Mouse (Mus musculus) neural tube, embryonic 14.5 days (tissue): Measurements from ENCODE around the gene Fhl3. TPM values are rescaled to one million over a fixed set of nuclear protein-coding genes. Genes with fewer than 3 reads are reported as not detected.

Experiments
- ATAC-seq: fragments of 200-750 bp; cut with Nextera tagmentation; 2 replicates; pipeline ENCODE4 v1.8.0; 2017; ENCODE audit warnings: low read depth, mild to moderate bottlenecking, moderate TSS enrichment, moderate library complexity
- H3K27ac ChIP-seq: fragments of 300-500 bp; sonication (generic); 2 replicates; pipeline ENCODE4 v1.5.1; 2014; ENCODE audit warnings: low read depth, mild to moderate bottlenecking, control low read depth, low read length, moderate library complexity, mixed read lengths
- H3K27me3 ChIP-seq: fragments of 300-500 bp; sonication (generic); 2 replicates; pipeline ENCODE4 v1.6.1; 2014; ENCODE audit warnings: low read length; ENCODE audit not compliant: control insufficient read depth, insufficient read depth
- H3K36me3 ChIP-seq: fragments of 300-500 bp; sonication (generic); 2 replicates; pipeline ENCODE4 v1.6.1; 2014; ENCODE audit warnings: low read length, mixed read lengths; ENCODE audit not compliant: control insufficient read depth, insufficient read depth
- H3K4me1 ChIP-seq: fragments of 300-500 bp; sonication (generic); 2 replicates; pipeline ENCODE4 v1.6.1; 2014; ENCODE audit warnings: low read length; ENCODE audit not compliant: control insufficient read depth, insufficient read depth
- H3K4me2 ChIP-seq: fragments of 300-500 bp; sonication (generic); 2 replicates; pipeline ENCODE4 v1.6.1; 2014; ENCODE audit warnings: mild to moderate bottlenecking, low read depth, low read length, control low read depth
- H3K4me3 ChIP-seq: fragments of 300-500 bp; sonication (generic); 2 replicates; pipeline ENCODE4 v1.5.1; 2014; ENCODE audit warnings: low read depth, low read length, control low read depth, mixed read lengths
- H3K9ac ChIP-seq: fragments of 300-500 bp; sonication (generic); replicated peaks from 2 replicates; pipeline ENCODE4 v1.6.1; 2014; ENCODE audit warnings: low read depth, mild to moderate bottlenecking, control low read depth, low read length, mixed read lengths
- H3K9me3 ChIP-seq: fragments of 300-500 bp; sonication (generic); 2 replicates; pipeline ENCODE4 v1.6.1; 2016; ENCODE audit warnings: low read length; ENCODE audit not compliant: control insufficient read depth
- WGBS: fragments of 180-500 bp; shearing (Covaris S2); extraction: QIAGEN DNeasy Blood & Tissue Kit; methylation state at CpG from one replicate; pipeline ENCODE4 v1.1.7; 2014; 5-methylcytosine and 5-hydroxymethylcytosine counted together
- polyA plus RNA-seq: library from polyadenylated mRNA; unstranded; fragments of >200 nt; fragmentation: Nextera tagmentation; extraction: Ambion mirVana; gene quantifications from 2 replicates; pipeline ENCODE4 v1.2.1, GENCODE M21; 2014

Fhl3 gene
- polyA plus RNA-seq, 1 experiment from 2014 or later: 0.60 TPM

DNA sequence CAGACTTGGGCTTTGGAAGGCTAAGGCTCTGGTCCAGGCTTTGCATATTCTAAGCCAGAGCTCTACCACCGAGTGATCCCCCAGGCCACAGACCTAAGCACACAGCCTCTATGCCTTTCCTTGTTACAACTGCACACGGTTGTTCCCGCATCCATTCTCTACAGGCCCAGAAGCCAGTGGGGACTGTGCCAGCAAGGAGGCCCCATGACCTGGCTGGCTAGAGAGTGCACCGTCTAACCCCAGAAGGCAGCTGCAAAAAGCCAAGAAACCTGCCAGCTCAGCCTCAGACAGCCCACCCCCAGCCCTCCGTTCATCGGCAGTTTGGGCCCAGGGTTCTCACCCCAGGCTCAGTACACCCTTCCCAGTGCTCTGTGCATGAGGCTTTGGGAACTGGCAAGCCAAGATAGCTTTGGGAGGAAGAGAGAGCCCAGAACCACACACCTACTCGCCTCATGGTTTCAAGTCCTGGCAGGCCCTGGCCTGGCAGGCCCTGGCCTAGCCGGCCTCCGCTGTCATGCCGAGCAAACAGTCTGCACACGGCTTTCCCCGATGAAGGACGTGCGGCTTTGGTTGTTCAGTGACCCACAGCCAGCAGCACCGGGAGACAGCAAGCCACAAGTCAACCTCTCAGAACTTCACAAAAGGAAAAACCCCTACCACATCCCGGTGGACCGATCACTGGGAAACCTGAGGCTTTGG is 26.0 kb upstream of the Fhl3 start:
- Histone ChIP-seq H3K9ac (no peak overlapping the region), H3K4me3 (no peak overlapping the region), H3K36me3 (peaks cover 13% of the 10 kb centered on the region), H3K4me2 (no peak overlapping the region), H3K9me3 (no peaks in the 10 kb centered on the region), H3K27me3 (peaks cover 8% of the 10 kb centered on the region; the same call in 1 of the 2 replicates), H3K27ac (no peak overlapping the region), H3K4me1 (peaks cover 19% of the 10 kb centered on the region)
- no peak for ATAC-seq
- WGBS: 63% methylated on average over 17 of the region's 17 CpGs

DNA sequence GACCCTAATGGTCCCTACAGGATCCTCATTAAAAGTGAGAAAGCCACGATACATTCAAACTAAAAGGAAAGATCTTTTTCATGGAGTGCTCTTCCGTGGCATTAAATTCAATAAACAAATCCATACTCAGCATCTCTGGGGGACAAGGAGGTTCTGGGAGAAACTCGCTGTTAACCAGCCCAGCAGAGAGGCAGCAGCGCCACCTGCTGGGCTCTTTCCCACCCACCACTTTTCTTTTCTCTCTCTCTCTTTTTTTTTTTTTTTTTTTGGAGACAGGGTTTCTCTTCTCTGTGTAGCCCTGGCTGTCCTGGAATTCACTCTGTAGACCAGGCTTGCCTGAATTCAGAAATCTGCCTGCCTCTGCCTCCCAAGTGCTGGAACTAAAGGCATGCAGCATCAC is 25.5 kb upstream of the Fhl3 start:
- no peak for ATAC-seq
- Histone ChIP-seq H3K9ac (no peak overlapping the region), H3K4me3 (no peak overlapping the region), H3K27ac (no peak overlapping the region), H3K4me2 (no peak overlapping the region), H3K27me3 (peaks cover 8% of the 10 kb centered on the region; the same call in 1 of the 2 replicates), H3K36me3 (peaks cover 18% of the 10 kb centered on the region), H3K4me1 (peaks cover 19% of the 10 kb centered on the region), H3K9me3 (no peaks in the 10 kb centered on the region)
- 1% methylated on average over 4 of the region's 4 CpGs for WGBS

- Histone ChIP-seq H3K27ac (no peak overlapping the region), H3K4me3 (no peak overlapping the region), H3K36me3 (peaks cover 24% of the 10 kb centered on the region), H3K9me3 (no peaks in the 10 kb centered on the region), H3K4me2 (no peak overlapping the region), H3K27me3 (peaks cover 8% of the 10 kb centered on the region; the same call in 1 of the 2 replicates), H3K9ac (no peak overlapping the region), H3K4me1 (peaks cover 19% of the 10 kb centered on the region)
- no peak for ATAC-seq
- WGBS: 87% methylated on average over 6 of the region's 6 CpGs
Observed at GRCm38 (mm10) chr4:124675958-124676357, 24.5 kb upstream of the Fhl3 start.

DNA sequence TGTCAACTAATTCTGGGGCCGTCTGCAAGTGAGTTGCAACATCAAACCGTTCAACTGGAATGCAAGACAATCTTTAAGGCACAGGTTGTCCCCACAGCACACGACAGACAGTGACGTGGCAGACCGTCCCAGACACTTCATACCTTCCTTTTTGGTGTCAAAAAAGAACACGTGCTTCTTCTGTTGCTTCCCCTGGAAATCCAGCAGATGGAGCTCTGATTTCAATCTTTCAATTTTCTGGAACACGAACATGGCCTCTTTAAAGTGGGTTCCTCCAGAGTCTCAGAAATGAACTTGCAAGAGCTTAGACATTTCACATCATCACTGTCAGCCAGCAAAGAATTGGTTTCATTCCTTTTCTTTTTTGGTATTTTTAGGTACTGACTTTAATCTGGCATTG is 18.2 kb upstream of the Fhl3 start:
- Histone ChIP-seq H3K9me3 (no peaks in the 10 kb centered on the region), H3K36me3 (peaks cover 40% of the 10 kb centered on the region), H3K27ac (no peak overlapping the region), H3K27me3 (no peaks in the 10 kb centered on the region), H3K9ac (no peak overlapping the region), H3K4me2 (no peak overlapping the region), H3K4me3 (no peak overlapping the region), H3K4me1 (no peaks in the 10 kb centered on the region)
- ATAC-seq: no peak
- 66% methylated on average over 7 of the region's 7 CpGs for WGBS

DNA sequence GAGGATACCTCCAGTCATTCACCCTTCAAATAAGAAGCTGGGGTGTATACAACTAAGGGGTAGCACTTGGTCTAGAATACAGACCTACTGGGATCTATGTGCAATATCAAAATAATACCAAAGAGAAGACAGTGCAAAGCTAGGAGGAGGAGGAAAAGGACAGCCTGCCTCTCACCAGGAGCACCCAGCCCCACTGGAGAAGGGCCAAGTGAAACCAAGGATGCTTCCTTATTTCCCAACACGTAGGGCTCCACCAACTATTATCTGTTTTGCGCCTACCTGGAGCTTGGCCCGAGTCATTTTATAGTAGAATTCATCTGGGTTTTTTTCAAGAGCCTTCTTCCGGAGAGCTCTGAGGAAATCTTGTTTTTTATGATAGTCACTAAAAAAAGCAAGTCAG is 17.0 kb upstream of the Fhl3 start:
- no peak overlapping the region for H3K9ac ChIP-seq
- H3K27ac ChIP-seq: no peak overlapping the region
- no peak overlapping the region for H3K4me2 ChIP-seq
- no peaks in the 10 kb centered on the region for H3K4me1 ChIP-seq
- 95% methylated on average over 4 of the region's 4 CpGs for WGBS
- H3K9me3 ChIP-seq: no peaks in the 10 kb centered on the region
- peaks cover 35% of the 10 kb centered on the region for H3K36me3 ChIP-seq
- H3K4me3 ChIP-seq: no peak overlapping the region
- no peak for ATAC-seq
- no peaks in the 10 kb centered on the region for H3K27me3 ChIP-seq

- no peaks in the 10 kb centered on the region for H3K27me3 ChIP-seq
- H3K4me1 ChIP-seq: no peaks in the 10 kb centered on the region
- peaks cover 22% of the 10 kb centered on the region for H3K36me3 ChIP-seq
- H3K4me2 ChIP-seq: no peak overlapping the region
- no peak for ATAC-seq
- WGBS: 64% methylated on average over 4 of the region's 4 CpGs
- H3K9me3 ChIP-seq: no peaks in the 10 kb centered on the region
- H3K4me3 ChIP-seq: no peak overlapping the region
- no peak overlapping the region for H3K9ac ChIP-seq
- no peak overlapping the region for H3K27ac ChIP-seq
Observed at GRCm38 (mm10) chr4:124685004-124685403, 15.5 kb upstream of the Fhl3 start.

DNA sequence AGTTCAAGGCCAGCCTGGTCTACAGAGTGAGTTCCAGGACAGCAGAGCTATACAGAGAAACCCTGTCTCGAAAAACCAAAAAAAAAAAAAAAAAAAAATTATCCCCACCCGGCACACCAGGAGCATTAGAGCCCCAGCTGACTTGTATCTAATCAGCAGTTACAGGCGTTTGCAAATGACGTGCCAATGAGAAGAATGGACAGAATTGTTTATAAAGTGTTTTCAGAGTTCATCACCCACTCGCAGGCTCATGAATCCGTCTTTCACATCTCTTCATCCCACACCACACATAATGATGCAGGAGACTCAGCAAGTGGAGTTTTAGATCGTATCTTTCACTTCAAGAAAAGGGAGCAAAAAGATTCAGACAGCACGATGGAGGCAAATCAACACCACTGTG is 15.0 kb upstream of the Fhl3 start:
- Histone ChIP-seq H3K4me2 (no peak overlapping the region), H3K36me3 (peaks cover 21% of the 10 kb centered on the region), H3K4me3 (no peak overlapping the region), H3K27ac (no peak overlapping the region), H3K4me1 (no peaks in the 10 kb centered on the region), H3K9me3 (no peaks in the 10 kb centered on the region), H3K9ac (no peak overlapping the region), H3K27me3 (no peaks in the 10 kb centered on the region)
- WGBS: 91% methylated on average over 8 of the region's 8 CpGs
- no peak for ATAC-seq

GRCm38 (mm10) chr4:124685897-124686402 is 14.6 kb upstream of the Fhl3 start:
- Histone ChIP-seq H3K36me3 (peaks cover 16% of the 10 kb centered on the region), H3K27ac (no peak overlapping the region), H3K4me2 (no peak overlapping the region), H3K9me3 (no peaks in the 10 kb centered on the region), H3K27me3 (no peaks in the 10 kb centered on the region), H3K4me3 (no peak overlapping the region), H3K4me1 (no peaks in the 10 kb centered on the region), H3K9ac (no peak overlapping the region)
- no peak for ATAC-seq
- WGBS: 83% methylated on average over 8 of the region's 8 CpGs

- no peak for ATAC-seq
Observed at GRCm38 (mm10) chr4:124691455-124691854, 9.0 kb upstream of the Fhl3 start.

More at GRCm38 (mm10) chr4:124691455-124691854, 9.0 kb upstream of the Fhl3 start:
- H3K27me3 ChIP-seq: peaks cover 4% of the 10 kb centered on the region; the same call in 1 of the 2 replicates
- no peak overlapping the region for H3K27ac ChIP-seq
- no peak overlapping the region for H3K9ac ChIP-seq
- 88% methylated on average over 8 of the region's 8 CpGs for WGBS
- peaks cover 3% of the 10 kb centered on the region; the same call in 1 of the 2 replicates for H3K36me3 ChIP-seq
- no peak overlapping the region for H3K4me2 ChIP-seq
- no peak overlapping the region for H3K4me3 ChIP-seq
- no peaks in the 10 kb centered on the region for H3K9me3 ChIP-seq
- H3K4me1 ChIP-seq: peaks cover 6% of the 10 kb centered on the region
